Mouse (Mus musculus) cortical plate, adult 2 months (tissue): ENCODE data around the gene Ptgfrn.

Experiments used
- CTCF ChIP-seq: fragments of 200-500 bp; IDR thresholded peaks from 2 replicates; pipeline ENCODE4 v1.5.1; 2011; ENCODE audit warnings: mild to moderate bottlenecking, control low read depth, low read length; ENCODE audit not compliant: insufficient read depth; ENCODE audit errors: extremely low read depth
- POLR2A ChIP-seq: fragments of 200-500 bp; IDR thresholded peaks from 2 replicates; pipeline ENCODE4 v1.6.1; 2011; ENCODE audit warnings: mild to moderate bottlenecking, low read length, control low read depth; ENCODE audit not compliant: insufficient read depth; ENCODE audit errors: extremely low read depth

DNA sequence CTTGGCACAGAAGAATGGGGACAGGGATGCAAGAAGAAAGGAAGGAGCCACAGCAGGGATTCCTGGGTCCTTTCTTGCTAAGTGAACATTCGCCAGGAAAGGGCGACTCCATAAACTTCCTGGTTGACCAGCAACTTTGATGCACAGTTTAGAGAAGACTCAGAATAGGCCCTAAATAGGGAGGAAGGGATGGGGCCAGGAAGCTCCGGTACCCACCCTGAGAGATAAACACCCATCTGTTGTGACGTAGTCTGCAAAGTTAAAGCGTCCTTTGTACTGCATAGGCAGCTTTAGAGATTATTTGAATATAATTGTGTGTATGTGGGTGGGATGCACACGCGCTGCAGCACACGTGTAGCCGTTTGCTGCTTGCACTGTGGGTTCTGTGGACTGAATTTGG lies 75.6 kb downstream of the Ptgfrn start:
- no peak for TF ChIP-seq CTCF
- TF ChIP-seq POLR2A, result no peak
